Mouse (Mus musculus) hindbrain, embryonic 11.5 days (tissue): ENCODE results near the gene Rassf7. TPM values are rescaled to one million over a fixed set of nuclear protein-coding genes. Genes with fewer than 3 reads are reported as not detected.

Experiments
- ATAC-seq: fragments of 200-750 bp; cut with Nextera tagmentation; 2 replicates; pipeline ENCODE4 v1.8.0; 2017; ENCODE audit warnings: mild to moderate bottlenecking, moderate TSS enrichment, moderate library complexity; ENCODE audit not compliant: low FRiP score
- DNase-seq: peaks from one replicate; pipeline ENCODE4 v3.0.0-alpha.2; 2015; ENCODE audit warnings: low spot score
- H3K27ac ChIP-seq: fragments of 300-500 bp; sonication (generic); 2 replicates; pipeline ENCODE4 v1.5.1; 2014; ENCODE audit warnings: mild to moderate bottlenecking, low read depth, low read length
- H3K27me3 ChIP-seq: fragments of 300-500 bp; sonication (generic); 2 replicates; pipeline ENCODE4 v1.6.1; 2014; ENCODE audit warnings: mild to moderate bottlenecking, low read length, moderate library complexity, mixed read lengths; ENCODE audit not compliant: control insufficient read depth, insufficient read depth
- H3K36me3 ChIP-seq: fragments of 300-500 bp; sonication (generic); 2 replicates; pipeline ENCODE4 v1.6.1; 2014; ENCODE audit warnings: mild to moderate bottlenecking, low read length, moderate library complexity, mixed read lengths; ENCODE audit not compliant: control insufficient read depth, insufficient read depth
- H3K4me1 ChIP-seq: fragments of 300-500 bp; sonication (generic); replicated peaks from 2 replicates; pipeline ENCODE4 v1.6.1; 2014; ENCODE audit warnings: low read length, mixed read lengths; ENCODE audit not compliant: control insufficient read depth, insufficient read depth
- H3K4me2 ChIP-seq: fragments of 300-500 bp; sonication (generic); replicated peaks from 2 replicates; pipeline ENCODE4 v1.6.1; 2014; ENCODE audit warnings: mild to moderate bottlenecking, low read depth, low read length
- H3K4me3 ChIP-seq: fragments of 300-500 bp; sonication (generic); 2 replicates; pipeline ENCODE4 v1.5.1; 2014; ENCODE audit warnings: low read depth, low read length
- H3K9ac ChIP-seq: fragments of 300-500 bp; sonication (generic); 2 replicates; pipeline ENCODE4 v1.6.1; 2014; ENCODE audit warnings: low read depth, low read length
- H3K9me3 ChIP-seq: fragments of 300-500 bp; sonication (generic); 2 replicates; pipeline ENCODE4 v1.6.1; 2016; ENCODE audit warnings: low read length; ENCODE audit not compliant: control insufficient read depth
- WGBS: fragments of 180-500 bp; shearing (Covaris S2); extraction: QIAGEN DNeasy Blood & Tissue Kit; methylation state at CpG from one replicate; pipeline ENCODE4 v1.1.7; 2014; 5-methylcytosine and 5-hydroxymethylcytosine counted together
- polyA plus RNA-seq: library from polyadenylated mRNA; unstranded; fragments of >200 nt; fragmentation: Nextera tagmentation; extraction: Ambion mirVana; gene quantifications from 2 replicates; pipeline ENCODE4 v1.2.1, GENCODE M21; 2014

Rassf7 gene
- polyA plus RNA-seq, 1 experiment from 2014 or later, result 37.8 TPM

GRCm38 (mm10) chr7:141216894-141217293 lies 1.2 kb downstream of the Rassf7 start:
- no peaks in the 10 kb centered on the region for H3K9me3 ChIP-seq
- H3K27ac ChIP-seq, result no peak overlapping the region
- H3K4me2 ChIP-seq, result peak overlapping the region; percentile 85
- 0 out of 2 replicates have a peak, but pooled peaks cover 4% of the 10 kb centered on the region for H3K36me3 ChIP-seq
- no peaks in the 10 kb centered on the region for H3K27me3 ChIP-seq
- H3K9ac ChIP-seq, result no peak overlapping the region
- WGBS, result 87% methylated on average over 11 of the region's 11 CpGs
- ATAC-seq (no peak), DNase-seq (no peak)
- peaks cover 12% of the 10 kb centered on the region for H3K4me1 ChIP-seq
- no peak overlapping the region for H3K4me3 ChIP-seq

- ATAC-seq, result no peak
- H3K4me1 ChIP-seq, result peaks cover 16% of the 10 kb centered on the region
- 95% methylated on average over 17 of the region's 17 CpGs for WGBS
These were observed 1.8 kb downstream of the Rassf7 start for GRCm38 (mm10) chr7:141217343-141218013.

GRCm38 (mm10) chr7:141218141-141218540 lies 2.5 kb downstream of the Rassf7 start:
- 81% methylated on average over 3 of the region's 3 CpGs for WGBS
- no peak overlapping the region for H3K9ac ChIP-seq
- H3K9me3 ChIP-seq, result no peaks in the 10 kb centered on the region
- ATAC-seq (no peak), DNase-seq (no peak)
- no peak overlapping the region for H3K27ac ChIP-seq
- H3K4me2 ChIP-seq, result no peak overlapping the region
- H3K27me3 ChIP-seq, result no peaks in the 10 kb centered on the region
- H3K4me3 ChIP-seq, result no peak overlapping the region
- H3K36me3 ChIP-seq, result 0 out of 2 replicates have a peak, but pooled peaks cover 4% of the 10 kb centered on the region
- H3K4me1 ChIP-seq, result peaks cover 16% of the 10 kb centered on the region

More at GRCm38 (mm10) chr7:141217343-141218013, 1.8 kb downstream of the Rassf7 start:
- no peak overlapping the region for H3K4me3 ChIP-seq
- no peaks in the 10 kb centered on the region for H3K9me3 ChIP-seq
- 0 out of 2 replicates have a peak, but pooled peaks cover 4% of the 10 kb centered on the region for H3K36me3 ChIP-seq
- H3K27me3 ChIP-seq, result no peaks in the 10 kb centered on the region
- no peak for DNase-seq
- no peak overlapping the region for H3K27ac ChIP-seq
- 0 out of 2 replicates have a peak overlapping the region, but pooled peaks have one; percentile 85 for H3K4me2 ChIP-seq
- H3K9ac ChIP-seq, result 0 out of 2 replicates have a peak overlapping the region, but pooled peaks have one; percentile 15

- H3K27ac ChIP-seq, result no peak overlapping the region
- peaks cover 16% of the 10 kb centered on the region for H3K4me1 ChIP-seq
- H3K27me3 ChIP-seq, result no peaks in the 10 kb centered on the region
- WGBS, result 92% methylated on average over 5 of the region's 5 CpGs
- DNase-seq (no peak), ATAC-seq (no peak)
- no peak overlapping the region for H3K4me3 ChIP-seq
- H3K9me3 ChIP-seq, result no peaks in the 10 kb centered on the region
- H3K36me3 ChIP-seq, result 0 out of 2 replicates have a peak, but pooled peaks cover 4% of the 10 kb centered on the region
- no peak overlapping the region for H3K4me2 ChIP-seq
- H3K9ac ChIP-seq, result no peak overlapping the region
These were observed 3.0 kb downstream of the Rassf7 start for GRCm38 (mm10) chr7:141218557-141219133.

GRCm38 (mm10) chr7:141219558-141220099 lies 4.0 kb downstream of the Rassf7 start:
- no peak overlapping the region for H3K4me2 ChIP-seq
- H3K4me3 ChIP-seq, result no peak overlapping the region
- 93% methylated on average over 1 of the region's 1 CpGs for WGBS
- H3K27me3 ChIP-seq, result no peaks in the 10 kb centered on the region
- H3K36me3 ChIP-seq, result 0 out of 2 replicates have a peak, but pooled peaks cover 4% of the 10 kb centered on the region
- no peak overlapping the region for H3K9ac ChIP-seq
- H3K4me1 ChIP-seq, result peaks cover 16% of the 10 kb centered on the region
- ATAC-seq (no peak), DNase-seq (no peak)
- peak overlapping the region; percentile 17; the same call in 1 of the 2 replicates for H3K27ac ChIP-seq
- H3K9me3 ChIP-seq, result no peaks in the 10 kb centered on the region

- ATAC-seq, result no peak
- H3K4me1 ChIP-seq, result peaks cover 11% of the 10 kb centered on the region
- no peak overlapping the region for H3K27ac ChIP-seq
- H3K9me3 ChIP-seq, result no peaks in the 10 kb centered on the region
- H3K27me3 ChIP-seq, result no peaks in the 10 kb centered on the region
- no peak overlapping the region for H3K4me2 ChIP-seq
- DNase-seq, result no peak
- H3K4me3 ChIP-seq, result no peak overlapping the region
- 80% methylated on average over 1 of the region's 1 CpGs for WGBS
- H3K36me3 ChIP-seq, result 0 out of 2 replicates have a peak, but pooled peaks cover 4% of the 10 kb centered on the region
- H3K9ac ChIP-seq, result no peak overlapping the region
These were observed 4.7 kb downstream of the Rassf7 start for GRCm38 (mm10) chr7:141220377-141220776.

GRCm38 (mm10) chr7:141221249-141222125 lies 5.8 kb downstream of the Rassf7 start:
- H3K9me3 ChIP-seq, result no peaks in the 10 kb centered on the region
- H3K27ac ChIP-seq, result peak overlapping the region; percentile 67
- ATAC-seq (peak; percentile 97), DNase-seq (peak; percentile 99)
- WGBS, result 2% methylated on average over 44 of the region's 44 CpGs
- peak overlapping the region; percentile 68 for H3K9ac ChIP-seq
- H3K4me2 ChIP-seq, result peak overlapping the region; percentile 93
- peak overlapping the region; percentile 44 for H3K4me3 ChIP-seq
- H3K4me1 ChIP-seq, result peaks cover 11% of the 10 kb centered on the region
- 0 out of 2 replicates have a peak, but pooled peaks cover 4% of the 10 kb centered on the region for H3K36me3 ChIP-seq
- no peaks in the 10 kb centered on the region for H3K27me3 ChIP-seq

- WGBS, result 15% methylated on average over 8 of the region's 8 CpGs
- Histone ChIP-seq H3K4me2 (peak overlapping the region; percentile 93), H3K36me3 (0 out of 2 replicates have a peak, but pooled peaks cover 4% of the 10 kb centered on the region), H3K4me1 (peaks cover 9% of the 10 kb centered on the region), H3K4me3 (peak overlapping the region; percentile 21), H3K9me3 (no peaks in the 10 kb centered on the region), H3K27me3 (no peaks in the 10 kb centered on the region), H3K27ac (peak overlapping the region; percentile 67), H3K9ac (peak overlapping the region; percentile 53)
- ATAC-seq (no peak), DNase-seq (no peak)
These were observed 6.4 kb downstream of the Rassf7 start for GRCm38 (mm10) chr7:141222126-141222467.
